Mouse (Mus musculus) cerebral cortex, adult 2 months (tissue): ENCODE data around the gene Ngly1.

ENCODE experiments used
- WGBS: fragments of 180-500 bp; shearing (Covaris S2); methylation state at CpG from one replicate; pipeline ENCODE4 v1.1.7; 2018; 5-methylcytosine and 5-hydroxymethylcytosine counted together

Gene Ngly1

DNA sequence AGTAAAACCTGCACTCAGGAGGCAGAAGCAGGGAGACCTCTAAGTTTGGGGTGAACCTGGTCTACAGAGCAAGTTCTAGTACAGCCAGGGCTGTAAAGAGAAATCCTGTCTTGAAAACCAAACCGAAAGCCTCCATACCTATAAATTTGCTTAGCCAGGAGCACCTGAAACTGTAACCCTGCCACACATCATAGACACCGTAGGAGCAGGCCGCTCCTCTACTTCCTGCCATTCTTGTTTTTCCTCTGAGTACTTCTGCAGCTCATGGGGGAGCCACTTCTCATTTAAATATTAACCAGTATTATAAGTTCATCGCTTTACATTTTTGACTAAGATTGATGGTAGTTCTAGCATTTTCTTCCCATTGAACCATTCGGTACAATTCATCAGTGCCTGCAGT lies 17.9 kb downstream of the Ngly1 start:
- 89% methylated on average over 5 of the region's 5 CpGs for WGBS

DNA sequence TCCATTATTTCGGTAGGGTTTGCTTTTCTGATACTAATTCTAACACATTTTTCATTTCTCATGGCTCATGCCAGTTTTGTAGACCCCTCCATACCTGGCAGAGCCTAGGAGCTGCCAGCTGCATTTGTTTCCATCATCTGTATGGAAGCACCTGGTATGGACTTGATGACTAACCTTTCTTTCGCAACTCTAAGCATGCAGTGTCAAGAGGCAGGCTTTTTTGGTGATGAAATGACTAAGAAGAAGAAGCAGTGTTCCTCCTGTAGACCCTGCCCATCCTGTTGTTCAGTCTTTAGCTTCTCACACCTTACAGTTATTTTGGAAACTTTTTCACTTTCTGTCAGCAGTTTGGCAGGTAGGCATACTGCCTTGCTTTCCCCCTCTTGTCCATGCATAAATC lies 20.7 kb downstream of the Ngly1 start:
- 91% methylated on average over 2 of the region's 2 CpGs for WGBS

- 92% methylated on average over 3 of the region's 3 CpGs for WGBS
Observed at GRCm38 (mm10) chr14:16273677-16274076, 24.6 kb downstream of the Ngly1 start.

DNA sequence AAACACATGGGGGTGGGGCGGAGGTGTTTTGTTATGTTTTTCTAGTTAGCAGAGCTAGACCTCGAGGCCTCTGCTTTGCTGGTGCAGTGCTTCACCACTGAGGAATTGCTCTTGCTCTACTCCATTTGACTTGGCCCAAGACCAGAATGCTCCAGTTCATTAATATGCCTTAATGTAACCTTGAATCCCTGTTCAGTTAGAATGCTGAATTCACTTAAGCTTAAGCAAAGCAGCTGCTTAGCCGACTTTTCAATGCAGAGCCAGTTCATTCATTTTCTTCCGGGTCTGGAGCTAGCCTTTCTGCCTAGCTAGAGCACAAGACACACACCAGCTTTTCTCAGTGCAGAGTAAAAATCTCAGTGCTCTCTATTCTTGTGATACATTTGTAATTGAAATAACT lies 30.1 kb downstream of the Ngly1 start:
- WGBS = 59% methylated on average over 4 of the region's 4 CpGs

- 87% methylated on average over 4 of the region's 4 CpGs for WGBS
Observed at GRCm38 (mm10) chr14:16283966-16284365, 34.9 kb downstream of the Ngly1 start.

DNA sequence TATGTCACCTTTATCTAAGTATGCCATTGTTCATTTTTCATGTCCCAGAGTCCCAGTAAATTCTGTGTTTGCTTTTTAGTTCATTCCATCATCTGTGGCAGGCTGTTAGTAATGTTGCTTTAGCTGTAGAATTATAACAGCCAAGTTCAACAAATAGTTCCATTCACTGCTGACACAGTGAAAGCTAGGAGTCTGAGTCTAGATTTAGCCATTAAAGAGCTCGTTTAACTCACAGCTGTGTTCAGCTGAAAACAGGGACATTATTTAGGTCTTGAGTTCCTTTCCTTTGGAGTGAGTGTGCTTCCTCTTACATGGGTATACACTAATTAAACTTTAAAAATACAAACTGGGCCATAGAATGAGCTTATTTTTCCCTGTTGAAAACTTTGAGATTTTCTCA lies 43.3 kb downstream of the Ngly1 start:
- WGBS = 18% methylated on average over 1 of the region's 1 CpGs

DNA sequence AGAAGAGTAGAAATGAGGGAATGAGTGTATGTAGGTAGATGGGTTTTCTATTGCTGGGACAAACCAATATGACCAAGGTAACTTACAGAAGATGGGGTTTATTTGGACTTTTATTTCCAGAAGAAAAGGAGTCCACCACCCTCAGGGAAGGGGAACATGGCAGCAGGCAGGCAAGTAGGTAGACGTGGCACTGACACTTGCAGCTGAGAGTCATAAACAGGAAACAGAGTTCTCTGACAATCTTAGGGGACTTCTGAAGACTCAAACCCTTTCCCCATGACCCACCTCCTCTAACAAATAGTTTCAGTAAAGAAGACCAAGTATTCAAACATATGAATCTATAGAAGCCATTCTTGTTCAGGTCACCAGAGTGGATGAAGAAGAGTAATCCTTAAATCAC lies 44.8 kb downstream of the Ngly1 start:
- 87% methylated on average over 1 of the region's 1 CpGs for WGBS

DNA sequence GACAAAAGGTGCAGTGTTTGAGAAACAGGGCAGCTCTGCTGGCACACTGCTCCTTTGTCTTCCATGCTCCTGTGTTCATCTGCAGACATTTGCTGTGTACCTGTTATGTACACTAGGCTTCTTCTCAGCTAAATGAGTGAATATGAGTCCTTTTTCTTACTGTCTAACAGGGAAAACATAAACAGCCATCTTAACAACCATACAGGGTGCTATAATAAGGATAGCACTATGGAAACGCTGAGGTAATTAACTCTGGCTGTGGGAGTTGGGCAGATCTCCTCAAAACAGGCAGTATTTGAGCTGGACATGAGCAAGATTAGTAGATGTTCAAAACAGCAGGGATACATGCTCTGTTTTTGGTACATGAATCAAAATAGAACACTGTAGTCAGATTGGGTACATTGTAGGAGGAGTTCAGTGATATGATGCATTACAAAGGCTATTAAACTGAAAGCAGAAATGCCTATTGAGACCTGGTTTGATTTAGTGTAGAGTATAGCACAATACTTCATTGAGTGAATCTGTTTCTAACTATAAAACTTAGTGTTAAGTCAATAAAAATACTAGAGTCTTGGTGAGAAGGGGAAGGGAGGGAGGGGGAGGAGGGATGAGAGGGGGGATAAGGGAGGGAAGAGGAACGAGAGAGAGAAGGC lies 47.9 kb downstream of the Ngly1 start:
- WGBS = 41% methylated on average over 2 of the region's 2 CpGs

DNA sequence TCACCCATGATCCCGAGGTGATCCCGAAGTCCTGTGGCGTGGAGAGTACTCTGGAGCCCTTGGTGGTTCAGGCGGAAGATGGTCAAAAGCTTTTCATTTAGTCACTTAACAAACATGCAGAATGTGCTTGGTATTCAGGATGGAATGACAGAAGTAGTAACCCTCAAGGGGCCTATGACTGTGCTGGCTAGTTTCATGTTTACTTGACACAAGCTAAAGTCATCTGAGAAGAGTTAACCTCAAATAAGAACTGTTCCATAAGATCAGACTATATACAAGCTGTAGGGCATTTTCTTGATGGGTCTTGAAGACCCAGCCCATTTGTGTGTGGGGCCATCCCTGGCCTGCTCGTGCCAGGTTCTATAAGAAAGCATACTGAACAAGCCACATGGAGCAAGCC lies 52.7 kb downstream of the Ngly1 start:
- WGBS = 98% methylated on average over 5 of the region's 5 CpGs

GRCm38 (mm10) chr14:16302688-16303087 lies 53.6 kb downstream of the Ngly1 start:
- WGBS = 67% methylated on average over 1 of the region's 1 CpGs

DNA sequence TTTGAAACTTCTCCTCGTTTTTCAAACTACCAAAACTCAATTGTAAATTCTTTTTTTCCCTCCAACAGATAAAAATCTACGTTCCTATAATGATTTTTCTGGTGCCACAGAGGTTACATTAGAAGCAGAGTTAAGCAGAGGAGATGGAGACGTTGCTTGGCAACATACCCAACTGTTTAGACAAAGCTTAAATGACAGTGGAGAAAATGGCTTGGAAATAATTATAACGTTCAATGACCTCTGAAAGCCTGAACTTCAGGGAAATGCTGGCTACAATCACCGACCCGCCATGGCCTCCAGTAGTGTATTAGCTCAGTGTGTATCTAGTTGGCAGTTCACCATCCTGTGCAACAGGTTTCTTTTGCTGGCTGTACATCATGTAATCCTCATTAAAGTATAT lies 61.7 kb downstream of the Ngly1 start:
- WGBS = 60% methylated on average over 6 of the region's 6 CpGs

DNA sequence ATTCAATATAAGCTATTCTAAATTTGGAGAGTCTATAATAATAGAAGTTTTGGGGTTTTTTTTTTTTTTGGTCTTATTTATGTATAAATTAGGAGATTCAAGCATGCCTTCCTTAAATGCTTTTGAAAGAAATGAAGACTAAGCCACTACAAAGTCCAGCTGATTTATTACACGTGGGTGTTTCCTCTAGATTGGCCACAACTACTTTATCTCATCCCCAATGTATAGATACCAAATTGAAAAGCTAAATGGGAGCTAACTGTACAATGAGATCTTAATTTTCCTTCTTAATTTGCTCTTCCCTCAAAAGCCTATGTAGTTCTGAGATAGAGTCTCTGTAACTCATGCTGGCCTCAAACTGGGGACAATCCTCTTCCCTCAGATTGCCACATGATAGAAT lies 63.5 kb downstream of the Ngly1 start:
- 89% methylated on average over 1 of the region's 1 CpGs for WGBS

GRCm38 (mm10) chr14:16313073-16313472 lies 64.0 kb downstream of the Ngly1 start:
- WGBS = 89% methylated on average over 2 of the region's 2 CpGs

DNA sequence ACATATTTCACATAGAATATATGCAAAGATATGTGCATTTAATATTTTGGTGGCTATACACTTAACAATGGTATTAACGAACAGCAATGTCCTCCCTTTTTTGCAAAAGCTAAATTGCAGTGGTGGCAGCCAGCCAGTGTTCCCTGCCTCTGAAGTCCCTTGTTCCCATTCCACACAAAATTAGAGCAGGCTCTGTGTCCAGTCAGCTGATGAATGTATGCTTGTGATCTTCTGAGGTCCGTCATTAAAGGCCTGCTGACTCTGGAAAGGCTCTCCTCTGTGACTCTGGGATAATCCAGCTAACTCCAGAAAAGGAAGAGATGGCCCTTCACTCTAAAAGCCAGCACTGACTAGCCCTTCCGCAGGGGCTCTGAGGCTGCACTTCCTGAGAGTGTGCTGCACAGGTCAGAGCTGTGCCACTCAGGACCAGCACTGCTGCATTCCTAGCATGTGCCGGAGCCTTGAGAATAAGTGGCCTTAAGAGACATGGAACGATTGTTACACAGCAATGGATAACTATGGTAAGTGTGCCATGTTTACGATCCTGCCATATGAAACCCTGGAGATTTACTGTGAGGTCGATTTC lies 64.9 kb downstream of the Ngly1 start:
- 55% methylated on average over 7 of the region's 7 CpGs for WGBS

DNA sequence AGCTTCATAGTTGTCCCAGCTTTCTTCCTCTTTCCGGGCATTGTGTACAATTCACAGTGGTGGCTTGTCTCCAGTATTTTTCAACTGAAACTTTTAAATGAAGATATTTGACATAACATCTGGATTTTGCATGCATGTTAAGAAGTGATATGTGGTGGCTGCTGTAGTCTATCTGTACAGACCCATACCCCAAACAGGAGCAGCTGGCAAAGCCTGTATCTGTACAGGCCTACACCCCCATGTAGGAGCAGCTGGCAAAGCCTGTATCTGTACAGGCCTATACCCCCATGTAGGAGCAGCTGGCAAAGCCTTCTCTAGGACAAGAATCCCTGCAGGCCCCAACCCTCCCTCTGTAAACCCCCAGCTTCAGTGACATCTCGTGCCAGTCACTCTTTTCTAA lies 65.8 kb downstream of the Ngly1 start:
- WGBS = 75% methylated on average over 2 of the region's 2 CpGs

- 46% methylated on average over 1 of the region's 1 CpGs for WGBS
Observed at GRCm38 (mm10) chr14:16316715-16317114, 67.6 kb downstream of the Ngly1 start.

- 89% methylated on average over 2 of the region's 2 CpGs for WGBS
Observed at GRCm38 (mm10) chr14:16319818-16320217, 70.7 kb downstream of the Ngly1 start.

- WGBS = 69% methylated on average over 4 of the region's 4 CpGs
Observed at GRCm38 (mm10) chr14:16324394-16324793, 75.3 kb downstream of the Ngly1 start.

- 32% methylated on average over 1 of the region's 1 CpGs for WGBS
Observed at GRCm38 (mm10) chr14:16325208-16325607, 76.1 kb downstream of the Ngly1 start.

DNA sequence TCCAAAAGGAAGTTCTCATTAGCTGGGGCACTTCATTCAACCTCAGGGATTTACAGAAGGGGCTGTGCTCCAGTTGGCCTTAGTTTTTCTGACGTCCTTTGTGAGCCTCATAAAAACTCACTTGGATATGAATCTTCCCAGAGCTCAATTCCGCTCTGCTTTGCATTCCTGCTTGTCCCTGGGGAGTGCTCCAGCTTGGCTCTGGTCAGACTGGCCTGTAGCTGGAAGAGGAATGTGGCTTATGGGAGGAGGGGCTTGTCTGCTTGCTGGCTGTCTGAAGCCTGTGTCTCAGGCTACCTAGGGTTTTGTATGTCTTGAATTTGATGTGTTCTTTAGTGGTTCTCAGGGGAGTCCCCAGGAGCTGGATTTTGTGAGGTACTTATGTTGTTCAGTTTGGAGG lies 79.5 kb downstream of the Ngly1 start:
- 51% methylated on average over 2 of the region's 2 CpGs for WGBS

GRCm38 (mm10) chr14:16328959-16329480 lies 79.9 kb downstream of the Ngly1 start:
- WGBS = 43% methylated on average over 5 of the region's 5 CpGs

- WGBS = 74% methylated on average over 3 of the region's 3 CpGs
Observed at GRCm38 (mm10) chr14:16329756-16330155, 80.7 kb downstream of the Ngly1 start.

- 76% methylated on average over 3 of the region's 3 CpGs for WGBS
Observed at GRCm38 (mm10) chr14:16334260-16334659, 85.2 kb downstream of the Ngly1 start.
